Mouse (Mus musculus) lung, embryonic 14.5 days (tissue): Measurements from ENCODE around the gene Aatf. TPM values are rescaled to one million over a fixed set of nuclear protein-coding genes. Genes with fewer than 3 reads are reported as not detected.

Experiments used
- ATAC-seq: fragments of 200-750 bp; cut with Nextera tagmentation; 2 replicates; pipeline ENCODE4 v1.8.0; 2017; ENCODE audit warnings: mild to moderate bottlenecking, moderate TSS enrichment, moderate library complexity; ENCODE audit not compliant: insufficient read depth
- DNase-seq: peaks from one replicate; pipeline ENCODE4 v3.0.0-alpha.2; 2015
- H3K27ac ChIP-seq: fragments of 300-500 bp; sonication (generic); 2 replicates; pipeline ENCODE4 v1.5.1; 2014; ENCODE audit warnings: low read depth, mild to moderate bottlenecking, moderate library complexity
- H3K27me3 ChIP-seq: fragments of 300-500 bp; sonication (generic); 2 replicates; pipeline ENCODE4 v1.6.1; 2014; ENCODE audit warnings: low read length, control low read depth; ENCODE audit not compliant: insufficient read depth
- H3K36me3 ChIP-seq: fragments of 300-500 bp; sonication (generic); 2 replicates; pipeline ENCODE4 v1.6.1; 2014; ENCODE audit warnings: control low read depth; ENCODE audit not compliant: insufficient read depth
- H3K4me1 ChIP-seq: fragments of 300-500 bp; sonication (generic); 2 replicates; pipeline ENCODE4 v1.6.1; 2014; ENCODE audit warnings: antibody characterized with exemption, control low read depth; ENCODE audit not compliant: insufficient read depth
- H3K4me2 ChIP-seq: fragments of 300-500 bp; sonication (generic); 2 replicates; pipeline ENCODE4 v1.6.1; 2014; ENCODE audit warnings: mild to moderate bottlenecking
- H3K4me3 ChIP-seq: fragments of 300-500 bp; sonication (generic); 2 replicates; pipeline ENCODE4 v1.5.1; 2014; ENCODE audit warnings: low read depth, low read length
- H3K9ac ChIP-seq: fragments of 300-500 bp; sonication (generic); 2 replicates; pipeline ENCODE4 v1.6.1; 2014
- H3K9me3 ChIP-seq: fragments of 300-500 bp; sonication (generic); 2 replicates; pipeline ENCODE4 v1.6.1; 2016; ENCODE audit warnings: low read depth, low read length, control low read depth
- CTCF ChIP-seq: IDR thresholded peaks from 2 replicates; pipeline ENCODE4 v1.5.1; 2016; ENCODE audit warnings: antibody characterized with exemption, low read depth
- WGBS: fragments of 180-500 bp; shearing (Covaris S2); extraction: QIAGEN DNeasy Blood & Tissue Kit; methylation state at CpG from one replicate; pipeline ENCODE4 v1.1.7; 2014; 5-methylcytosine and 5-hydroxymethylcytosine counted together
- polyA plus RNA-seq: library from polyadenylated mRNA; unstranded; fragments of >200 nt; fragmentation: Nextera tagmentation; extraction: Ambion mirVana; gene quantifications from 2 replicates; pipeline ENCODE4 v1.2.1, GENCODE M21; 2014

Aatf gene
- polyA plus RNA-seq, 1 experiment from 2014 or later: 44.9 TPM

DNA sequence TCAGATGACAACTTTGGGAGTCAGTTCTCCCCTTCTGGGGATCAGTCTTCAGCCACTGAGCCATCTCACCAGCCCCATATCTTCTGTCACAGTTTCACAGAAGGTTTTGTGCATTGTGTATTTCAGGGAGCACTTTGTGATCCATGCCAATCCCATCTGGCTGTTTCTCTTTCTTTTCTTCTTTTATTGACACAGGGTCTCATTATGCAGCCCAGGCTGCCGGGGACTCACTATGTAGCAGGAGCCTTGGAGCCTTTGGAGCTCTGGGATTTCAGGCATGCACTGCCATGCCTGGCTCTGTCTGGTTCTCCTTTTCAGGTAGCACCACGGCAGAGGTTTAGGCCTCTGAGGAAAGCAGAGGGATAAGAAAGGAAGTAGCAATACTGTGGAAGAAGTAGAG lies 35.0 kb upstream of the Aatf start:
- no peak overlapping the region for H3K4me3 ChIP-seq
- no peaks in the 10 kb centered on the region for H3K27me3 ChIP-seq
- no peaks in the 10 kb centered on the region for H3K4me1 ChIP-seq
- no peak overlapping the region for H3K4me2 ChIP-seq
- no peak for TF ChIP-seq CTCF
- H3K27ac ChIP-seq: no peak overlapping the region
- H3K36me3 ChIP-seq: no peaks in the 10 kb centered on the region
- DNase-seq: no peak
- no peaks in the 10 kb centered on the region for H3K9me3 ChIP-seq
- no peak overlapping the region for H3K9ac ChIP-seq
- ATAC-seq: no peak
- WGBS: 57% methylated on average over 2 of the region's 2 CpGs

DNA sequence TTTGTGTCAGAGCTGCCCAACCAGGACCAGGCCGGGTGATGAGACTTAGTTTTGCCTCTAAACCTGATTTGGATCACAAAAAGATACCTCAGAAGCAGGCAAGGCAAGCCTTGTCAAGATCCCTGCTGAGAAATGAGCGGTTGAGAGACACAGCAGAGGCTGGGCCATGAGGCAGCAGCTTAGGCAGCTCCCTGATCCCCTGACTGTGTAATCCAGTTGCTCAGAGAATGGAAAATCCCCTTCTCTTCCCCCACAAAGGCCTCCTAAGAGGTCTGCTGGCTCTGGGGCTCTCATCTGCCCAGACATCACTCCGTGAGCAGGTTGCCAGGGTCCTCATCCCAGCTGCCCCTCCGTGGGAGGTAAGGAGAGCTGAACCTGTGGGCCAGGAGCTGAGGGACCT lies 26.7 kb upstream of the Aatf start:
- Histone ChIP-seq H3K4me1 (no peaks in the 10 kb centered on the region), H3K27ac (no peak overlapping the region), H3K36me3 (no peaks in the 10 kb centered on the region), H3K9ac (no peak overlapping the region), H3K4me2 (no peak overlapping the region), H3K4me3 (no peak overlapping the region), H3K27me3 (no peaks in the 10 kb centered on the region), H3K9me3 (no peaks in the 10 kb centered on the region)
- WGBS: 8% methylated on average over 4 of the region's 4 CpGs
- no peak for ATAC-seq
- no peak for DNase-seq
- no peak for TF ChIP-seq CTCF

DNA sequence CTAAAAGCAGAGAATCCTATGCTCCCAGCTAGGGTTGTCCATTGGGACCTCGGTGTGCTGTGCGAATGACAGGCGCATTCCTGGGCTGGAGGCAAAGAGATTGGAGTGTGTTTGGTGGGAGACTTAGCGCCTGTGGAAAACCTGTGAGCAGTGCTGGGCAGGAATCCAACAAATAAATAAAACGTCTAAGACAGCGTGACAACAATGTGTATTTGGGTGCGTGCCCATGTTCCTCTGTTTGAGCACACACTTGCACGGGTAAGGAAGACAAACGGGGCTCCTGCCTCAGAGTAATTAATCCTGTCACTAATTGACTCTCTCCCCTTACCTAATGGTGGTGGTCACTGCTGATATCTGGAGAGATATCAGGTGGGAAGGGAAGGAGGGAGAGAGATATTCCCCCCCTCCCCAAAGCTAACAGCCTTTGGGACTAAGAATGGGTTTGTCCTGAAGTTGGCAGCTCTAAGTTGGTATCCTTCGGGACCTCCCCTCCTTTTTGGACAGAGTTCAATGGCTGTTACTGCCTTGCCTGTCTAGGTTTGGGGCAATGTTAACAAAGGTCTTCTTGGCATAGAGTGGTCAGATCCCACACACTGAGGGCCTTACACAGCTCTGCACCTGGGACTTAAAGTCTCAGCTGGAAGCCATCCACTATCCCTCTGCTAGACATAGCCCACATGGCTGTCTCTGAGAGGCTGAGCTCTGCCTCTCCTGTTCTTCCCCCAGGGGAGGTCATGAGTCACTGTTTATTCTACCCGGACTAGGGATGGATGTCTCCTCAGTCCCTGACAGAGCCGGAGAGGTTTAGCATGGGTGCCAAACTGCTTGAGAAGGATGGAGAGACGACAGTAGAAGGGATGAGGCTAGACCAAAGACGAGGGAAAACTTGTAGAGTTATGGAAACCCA lies 16.7 kb upstream of the Aatf start:
- peak; percentile 69 for DNase-seq
- no peaks in the 10 kb centered on the region for H3K36me3 ChIP-seq

DNA sequence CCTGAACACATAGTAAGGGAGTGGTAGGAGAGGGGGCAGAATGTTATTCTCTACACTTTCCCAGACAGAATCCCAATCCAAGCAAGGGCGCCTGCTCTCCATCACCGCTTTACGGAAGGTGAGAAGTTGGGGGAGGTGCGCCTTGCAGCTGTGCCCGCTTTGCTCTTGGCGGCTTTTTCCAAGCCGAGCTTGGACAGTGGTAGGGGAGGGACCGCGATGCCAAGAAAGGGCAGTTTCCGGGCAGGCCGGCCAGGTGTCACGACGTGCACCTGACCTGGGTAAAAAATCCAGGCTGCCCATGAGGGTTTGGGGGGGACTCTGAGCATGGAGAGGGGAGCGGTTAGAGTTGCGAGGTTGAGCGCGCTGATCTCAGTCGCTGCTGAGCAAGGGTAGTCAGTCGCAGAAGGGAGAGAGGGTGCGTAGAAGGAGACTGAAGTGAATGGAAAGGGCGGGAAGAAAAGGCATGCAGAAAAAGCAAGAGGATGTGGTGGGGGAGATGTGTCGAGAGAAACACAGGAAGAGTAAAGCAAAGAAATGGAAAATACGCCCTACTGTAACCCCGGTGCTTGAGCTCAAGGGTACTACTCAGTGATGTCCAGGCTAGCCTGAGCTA lies 15.9 kb upstream of the Aatf start:
- no peak overlapping the region for H3K4me2 ChIP-seq
- H3K36me3 ChIP-seq: no peaks in the 10 kb centered on the region
- no peak overlapping the region for H3K9ac ChIP-seq
- no peaks in the 10 kb centered on the region for H3K9me3 ChIP-seq
- WGBS: 2% methylated on average over 24 of the region's 24 CpGs
- DNase-seq (no peak), ATAC-seq (no peak)
- no peak for TF ChIP-seq CTCF
- H3K27ac ChIP-seq: no peak overlapping the region
- H3K4me3 ChIP-seq: no peak overlapping the region
- peaks cover 2% of the 10 kb centered on the region; the same call in 1 of the 2 replicates for H3K4me1 ChIP-seq
- peaks cover 88% of the 10 kb centered on the region for H3K27me3 ChIP-seq

More for the DNA sequence above, 16.7 kb upstream of the Aatf start:
- Histone ChIP-seq H3K27me3 (peaks cover 80% of the 10 kb centered on the region), H3K9ac (no peak overlapping the region), H3K9me3 (no peaks in the 10 kb centered on the region), H3K4me1 (no peaks in the 10 kb centered on the region), H3K27ac (no peak overlapping the region), H3K4me2 (no peak overlapping the region), H3K4me3 (no peak overlapping the region)
- no peak for ATAC-seq
- WGBS: 5% methylated on average over 14 of the region's 14 CpGs
- no peak for TF ChIP-seq CTCF

DNA sequence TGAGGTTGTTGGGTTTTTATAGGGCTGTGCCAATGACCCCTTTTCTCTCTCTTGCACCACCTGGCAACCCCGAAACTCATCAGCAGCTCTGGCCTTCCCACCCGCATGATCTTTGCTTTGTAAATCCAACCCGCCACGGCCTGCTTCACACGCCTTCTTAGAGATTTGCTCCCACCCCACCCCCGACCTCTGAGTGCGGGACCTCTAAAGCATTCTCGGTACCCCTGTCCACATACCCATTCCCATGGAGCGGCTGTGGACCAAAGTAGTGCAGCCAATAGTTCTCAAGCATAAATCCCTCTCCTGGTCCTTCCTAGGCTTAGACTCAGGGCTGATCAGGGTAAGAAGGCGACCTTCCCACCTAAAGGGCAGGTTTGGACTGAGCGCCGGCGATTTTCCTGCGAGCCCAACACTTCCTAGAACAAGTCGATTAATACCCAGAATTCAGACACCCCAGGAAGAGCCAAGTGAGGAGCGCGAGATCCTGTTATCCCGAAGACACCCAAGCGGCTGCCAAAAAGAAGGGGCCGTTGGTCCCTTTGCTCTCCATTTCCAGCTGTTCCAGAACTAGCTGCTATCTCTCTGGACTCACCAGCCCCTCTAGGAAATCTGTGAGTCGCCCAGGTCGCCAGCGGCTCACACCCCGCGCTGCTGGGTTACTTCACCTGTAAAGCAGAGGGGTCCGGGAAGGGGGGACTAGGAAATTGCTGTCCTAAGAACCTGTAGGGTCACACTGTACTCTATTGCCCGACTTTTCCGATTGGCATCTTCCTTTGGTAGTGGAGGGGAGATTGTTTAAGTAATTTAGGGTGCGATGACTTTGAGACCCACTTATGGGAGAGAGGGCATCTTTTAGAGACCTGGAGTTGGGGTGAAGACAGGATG lies 13.9 kb upstream of the Aatf start:
- DNase-seq (no peak), ATAC-seq (no peak)
- peaks cover 2% of the 10 kb centered on the region; the same call in 1 of the 2 replicates for H3K4me1 ChIP-seq
- 5% methylated on average over 29 of the region's 29 CpGs for WGBS
- H3K4me3 ChIP-seq: no peak overlapping the region
- H3K36me3 ChIP-seq: no peaks in the 10 kb centered on the region
- no peak overlapping the region for H3K9ac ChIP-seq
- peaks cover 98% of the 10 kb centered on the region for H3K27me3 ChIP-seq
- no peak for TF ChIP-seq CTCF
- no peak overlapping the region for H3K27ac ChIP-seq
- no peaks in the 10 kb centered on the region for H3K9me3 ChIP-seq
- no peak overlapping the region for H3K4me2 ChIP-seq

DNA sequence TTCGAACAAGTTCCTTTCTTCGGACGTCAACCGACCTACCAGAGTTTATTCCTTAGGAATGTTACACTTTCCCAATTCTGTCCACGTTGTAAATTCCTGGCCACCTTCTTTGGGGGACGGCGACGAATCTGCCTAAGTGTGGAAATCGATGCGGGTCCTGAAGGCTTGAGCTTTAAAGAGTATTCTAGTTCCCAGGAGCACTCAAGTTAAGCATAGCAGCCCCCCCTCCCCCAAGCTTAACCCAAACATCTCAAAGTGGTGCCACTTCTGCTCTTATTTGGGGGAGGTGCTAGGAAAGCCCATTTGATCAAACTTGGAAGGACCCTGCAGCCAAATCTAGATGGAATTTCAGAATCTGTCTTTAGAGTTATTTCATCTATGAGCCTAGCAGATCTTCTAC lies 13.1 kb upstream of the Aatf start:
- DNase-seq: no peak
- Histone ChIP-seq H3K9me3 (no peaks in the 10 kb centered on the region), H3K27ac (no peak overlapping the region), H3K9ac (no peak overlapping the region), H3K27me3 (peaks cover 98% of the 10 kb centered on the region), H3K4me2 (peak overlapping the region; percentile 86), H3K4me3 (peak overlapping the region; percentile 48), H3K36me3 (no peaks in the 10 kb centered on the region), H3K4me1 (peaks cover 2% of the 10 kb centered on the region; the same call in 1 of the 2 replicates)
- under 1% methylated on average over 10 of the region's 10 CpGs for WGBS
- no peak for TF ChIP-seq CTCF
- ATAC-seq: no peak
